Mouse (Mus musculus): ENCODE data around the gene Foxk2. TPM values are rescaled to one million over a fixed set of nuclear protein-coding genes. Genes with fewer than 3 reads are reported as not detected.
"Not testable (repeated sequence)": the region's sequence is repeated elsewhere in the genome, so short reads cannot be mapped to it uniquely, and the experiment has no call there.

Foxk2 gene
- polyA plus RNA-seq, 1 experiment from 2014 or later = 13.7 TPM

DNA sequence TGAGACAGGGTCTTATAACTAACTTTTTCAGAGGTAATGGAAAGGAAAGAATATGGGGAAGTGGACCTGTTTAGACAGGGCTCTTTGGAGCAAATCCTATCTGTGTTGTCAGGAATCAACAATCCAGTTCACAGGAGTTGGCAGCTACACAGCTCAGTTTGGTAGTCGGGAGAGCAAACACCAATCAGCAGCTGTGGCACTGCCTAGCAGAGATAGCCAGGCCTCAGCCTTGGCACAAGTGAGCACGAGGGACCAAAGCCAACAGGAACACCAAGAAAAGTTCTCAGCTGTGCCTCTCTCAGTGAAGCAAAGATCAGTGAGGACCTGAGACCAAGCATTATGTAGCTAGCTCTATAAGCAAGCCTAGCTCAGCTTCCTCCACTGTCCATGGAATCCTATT, 87.2 kb downstream of the Foxk2 start:
- Histone ChIP-seq H3K36me3 (ENCODE audit: control insufficient read depth, insufficient read depth, low read length) (peaks cover 7% of the 10 kb centered on the region; the same call in 1 of the 2 replicates), H3K9me3 (ENCODE audit: control insufficient read depth, low read length) (no peaks in the 10 kb centered on the region), H3K4me2 (no peak overlapping the region), H3K4me3 (ENCODE audit: low read depth, low read length) (no peak overlapping the region), H3K27me3 (ENCODE audit: control insufficient read depth, insufficient read depth, low read length) (no peaks in the 10 kb centered on the region), H3K4me1 (ENCODE audit: control insufficient read depth, insufficient read depth, low read length) (no peaks in the 10 kb centered on the region), H3K27ac (ENCODE audit: low read depth, low read length) (no peak overlapping the region), H3K9ac (ENCODE audit: low read length) (no peak overlapping the region)
- DNase-seq (ENCODE audit: low spot score, missing footprints) (peak; percentile 35), ATAC-seq (ENCODE audit: low FRiP score) (no peak)
- WGBS = 92% methylated on average over 2 of the region's 2 CpGs

- peaks cover 7% of the 10 kb centered on the region; the same call in 1 of the 2 replicates for H3K36me3 ChIP-seq (ENCODE audit: control insufficient read depth, insufficient read depth, low read length)
- H3K9ac ChIP-seq (ENCODE audit: low read length) = no peak overlapping the region
- WGBS = 98% methylated on average over 2 of the region's 2 CpGs
- peaks cover 6% of the 10 kb centered on the region for H3K4me1 ChIP-seq (ENCODE audit: control insufficient read depth, insufficient read depth, low read length)
- H3K27me3 ChIP-seq (ENCODE audit: control insufficient read depth, insufficient read depth, low read length) = no peaks in the 10 kb centered on the region
- peak; percentile 69 for DNase-seq (ENCODE audit: low spot score, missing footprints)
- H3K4me2 ChIP-seq = no peak overlapping the region
- no peak overlapping the region for H3K27ac ChIP-seq (ENCODE audit: low read depth, low read length)
- H3K9me3 ChIP-seq (ENCODE audit: control insufficient read depth, low read length) = no peaks in the 10 kb centered on the region
- ATAC-seq (ENCODE audit: low FRiP score) = no peak
- no peak overlapping the region for H3K4me3 ChIP-seq (ENCODE audit: low read depth, low read length)
Observed at GRCm38 (mm10) chr11:121348166-121348565, 88.4 kb downstream of the Foxk2 start.

DNA sequence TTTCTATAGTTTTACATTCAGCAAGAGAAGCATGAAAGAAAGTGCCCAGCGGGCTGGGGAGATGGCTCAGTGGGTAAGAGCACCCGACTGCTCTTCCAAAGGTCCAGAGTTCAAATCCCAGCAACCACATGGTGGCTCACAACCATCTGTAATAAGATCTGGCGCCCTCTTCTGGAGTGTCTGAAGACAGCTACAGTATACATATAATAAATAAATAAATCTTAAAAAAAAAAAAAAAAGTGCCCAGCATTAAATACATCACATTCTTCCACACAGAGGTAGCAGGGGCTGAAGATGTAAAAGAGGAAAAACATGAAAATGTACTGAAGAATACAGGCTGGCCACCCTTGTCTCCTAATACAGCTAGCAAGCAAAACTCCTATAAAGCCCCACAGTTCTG, 88.9 kb downstream of the Foxk2 start:
- not testable (repeated sequence) for H3K4me3 ChIP-seq (ENCODE audit: low read depth, low read length); H3K9ac ChIP-seq (ENCODE audit: low read length); H3K27me3 ChIP-seq (ENCODE audit: control insufficient read depth, insufficient read depth, low read length); H3K36me3 ChIP-seq (ENCODE audit: control insufficient read depth, insufficient read depth, low read length); DNase-seq (ENCODE audit: low spot score, missing footprints); H3K4me2 ChIP-seq; ATAC-seq (ENCODE audit: low FRiP score); H3K27ac ChIP-seq (ENCODE audit: low read depth, low read length); H3K9me3 ChIP-seq (ENCODE audit: control insufficient read depth, low read length); H3K4me1 ChIP-seq (ENCODE audit: control insufficient read depth, insufficient read depth, low read length)
- WGBS = 88% methylated on average over 3 of the region's 3 CpGs

GRCm38 (mm10) chr11:121353326-121354090, 93.7 kb downstream of the Foxk2 start:
- Histone ChIP-seq H3K9ac (ENCODE audit: low read length) (peak overlapping the region; percentile 88), H3K27me3 (ENCODE audit: control insufficient read depth, insufficient read depth, low read length) (no peaks in the 10 kb centered on the region), H3K4me1 (ENCODE audit: control insufficient read depth, insufficient read depth, low read length) (peaks cover 16% of the 10 kb centered on the region), H3K4me3 (ENCODE audit: low read depth, low read length) (peak overlapping the region; percentile 100), H3K4me2 (peak overlapping the region; percentile 87), H3K27ac (ENCODE audit: low read depth, low read length) (peak overlapping the region; percentile 47; the same call in 1 of the 2 replicates), H3K36me3 (ENCODE audit: control insufficient read depth, insufficient read depth, low read length) (no peaks in the 10 kb centered on the region), H3K9me3 (ENCODE audit: control insufficient read depth, low read length) (no peaks in the 10 kb centered on the region)
- no peak; the same call in 1 of the 2 replicates for ATAC-seq (ENCODE audit: low FRiP score)
- WGBS = 3% methylated on average over 41 of the region's 41 CpGs
- DNase-seq (ENCODE audit: low spot score, missing footprints) = peak; percentile 86

GRCm38 (mm10) chr11:121354091-121354707, 94.4 kb downstream of the Foxk2 start, which contains the start of gene Wdr45b:
TSS of gene Wdr45b (minus strand) at chr11:121354445.
- peak; percentile 97 for ATAC-seq (ENCODE audit: low FRiP score)
- Histone ChIP-seq H3K27ac (ENCODE audit: low read depth, low read length) (peak within 1 kb of the TSS; percentile 48), H3K4me2 (peak within 1 kb of the TSS; percentile 89), H3K9me3 (ENCODE audit: control insufficient read depth, low read length) (no peaks in the 10 kb centered on the region), H3K4me1 (ENCODE audit: control insufficient read depth, insufficient read depth, low read length) (peaks cover 16% of the 10 kb centered on the region), H3K9ac (ENCODE audit: low read length) (peak within 1 kb of the TSS; percentile 88), H3K4me3 (ENCODE audit: low read depth, low read length) (peak within 1 kb of the TSS; percentile 100), H3K27me3 (ENCODE audit: control insufficient read depth, insufficient read depth, low read length) (no peaks in the 10 kb centered on the region), H3K36me3 (ENCODE audit: control insufficient read depth, insufficient read depth, low read length) (no peaks in the 10 kb centered on the region)
- DNase-seq (ENCODE audit: low spot score, missing footprints) = peak; percentile 100
- under 1% methylated on average over 69 of the region's 69 CpGs for WGBS

Other genes with a start within 250 kb of the Foxk2 start
- gene Cd7, start 220.6 kb upstream of the Foxk2 start, polyA plus RNA-seq (2014; fragmentation: Nextera tagmentation; extraction: Ambion mirVana) = not detected in 2 replicates
- not detected in 2 replicates for gene Sectm1b, start 196.4 kb upstream of the Foxk2 start, polyA plus RNA-seq (2014; fragmentation: Nextera tagmentation; extraction: Ambion mirVana)
- gene Sectm1a, start 178.8 kb upstream of the Foxk2 start, polyA plus RNA-seq (2014; fragmentation: Nextera tagmentation; extraction: Ambion mirVana) = not detected in 2 replicates
- gene Tex19.2, start 141.3 kb upstream of the Foxk2 start, polyA plus RNA-seq (2014; fragmentation: Nextera tagmentation; extraction: Ambion mirVana) = not detected in 2 replicates
- gene Tex19.1, start 113.8 kb upstream of the Foxk2 start, polyA plus RNA-seq (2014; fragmentation: Nextera tagmentation; extraction: Ambion mirVana) = 0.08 TPM in 1 of 2 replicates, not detected in the other
- gene Uts2r, start 99.7 kb upstream of the Foxk2 start, polyA plus RNA-seq (2014; fragmentation: Nextera tagmentation; extraction: Ambion mirVana) = 0.12 TPM in 1 of 2 replicates, not detected in the other
- gene Hexdc, start 55.6 kb upstream of the Foxk2 start, polyA plus RNA-seq (2014; fragmentation: Nextera tagmentation; extraction: Ambion mirVana) = 5.7 and 6.3 TPM in 2 replicates
- 16.5 and 21.5 TPM in 2 replicates for gene Ogfod3, start 55.3 kb upstream of the Foxk2 start, polyA plus RNA-seq (2014; fragmentation: Nextera tagmentation; extraction: Ambion mirVana)
- gene Cybc1, start 30.7 kb upstream of the Foxk2 start, polyA plus RNA-seq (2014; fragmentation: Nextera tagmentation; extraction: Ambion mirVana) = 39.6 and 42.5 TPM in 2 replicates
- 65.5 and 72.7 TPM in 2 replicates for gene Narf, start 22.7 kb upstream of the Foxk2 start, polyA plus RNA-seq (2014; fragmentation: Nextera tagmentation; extraction: Ambion mirVana)
- 94.4 and 99.2 TPM in 2 replicates for gene Wdr45b, start 94.5 kb downstream of the Foxk2 start, polyA plus RNA-seq (2014; fragmentation: Nextera tagmentation; extraction: Ambion mirVana)
- gene Rab40b, start 128.3 kb downstream of the Foxk2 start, polyA plus RNA-seq (2014; fragmentation: Nextera tagmentation; extraction: Ambion mirVana) = 3.3 and 3.8 TPM in 2 replicates
- gene Fn3krp, start 161.4 kb downstream of the Foxk2 start, polyA plus RNA-seq (2014; fragmentation: Nextera tagmentation; extraction: Ambion mirVana) = 8.6 and 10.6 TPM in 2 replicates
- gene Fn3k, start 174.9 kb downstream of the Foxk2 start, polyA plus RNA-seq (2014; fragmentation: Nextera tagmentation; extraction: Ambion mirVana) = 1.7 and 1.8 TPM in 2 replicates
- gene Tbcd, start 192.0 kb downstream of the Foxk2 start, polyA plus RNA-seq (2014; fragmentation: Nextera tagmentation; extraction: Ambion mirVana) = 33.6 and 36.9 TPM in 2 replicates